Mouse (Mus musculus): ENCODE data around the gene Ffar2.

DNA sequence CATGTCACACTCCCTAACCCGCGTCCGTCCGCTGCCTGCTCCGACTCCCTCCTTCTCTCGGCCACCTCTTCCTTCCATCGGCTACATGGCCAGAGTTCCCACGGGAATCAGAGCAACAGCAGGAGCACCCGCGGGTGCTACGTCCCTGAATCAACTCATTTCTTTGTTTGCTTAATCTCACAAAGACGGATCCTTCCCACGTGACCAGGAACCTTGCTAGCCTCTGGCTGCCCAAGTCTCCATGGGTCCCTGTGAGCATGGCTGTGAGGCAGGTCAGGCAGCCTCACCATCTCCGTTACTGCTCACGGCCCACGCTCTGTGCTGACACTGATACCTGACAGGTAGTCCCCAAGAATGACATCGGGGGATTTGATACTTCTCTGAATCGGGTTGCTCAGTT lies at the start of gene Ffar2:
- TF ChIP-seq POLR2A (IDR thresholded peaks at IDR 0.05; ENCODE audit: control insufficient read depth, low read depth, low read length) (no peak), CTCF (IDR thresholded peaks at IDR 0.05; ENCODE audit: control insufficient read depth, insufficient read depth, insufficient replicate concordance, low read depth, low read length) (no peak)

All from testis, adult 2 months (tissue).